Mouse (Mus musculus) forebrain, embryonic 15.5 days (tissue): ENCODE results near the gene Plk5. TPM values are rescaled to one million over a fixed set of nuclear protein-coding genes. Genes with fewer than 3 reads are reported as not detected.

Source experiments
- ATAC-seq: fragments of 200-750 bp; cut with Nextera tagmentation; replicated peaks from 2 replicates; pipeline ENCODE4 v1.8.0; 2017; ENCODE audit warnings: mild to moderate bottlenecking, moderate TSS enrichment, moderate library complexity
- H3K27ac ChIP-seq: fragments of 300-500 bp; sonication (generic); replicated peaks from 2 replicates; pipeline ENCODE4 v1.5.1; 2015; ENCODE audit warnings: mild to moderate bottlenecking, inconsistent platforms
- H3K27me3 ChIP-seq: fragments of 300-500 bp; sonication (generic); 2 replicates; pipeline ENCODE4 v1.6.1; 2015; ENCODE audit warnings: inconsistent platforms
- H3K36me3 ChIP-seq: fragments of 300-500 bp; sonication (generic); 2 replicates; pipeline ENCODE4 v1.6.1; 2015; ENCODE audit warnings: mild to moderate bottlenecking, inconsistent platforms
- H3K4me1 ChIP-seq: fragments of 300-500 bp; sonication (generic); 2 replicates; pipeline ENCODE4 v1.6.1; 2015; ENCODE audit warnings: inconsistent platforms
- H3K4me2 ChIP-seq: fragments of 300-500 bp; sonication (generic); replicated peaks from 2 replicates; pipeline ENCODE4 v1.6.1; 2015; ENCODE audit warnings: mild to moderate bottlenecking, inconsistent platforms
- H3K4me3 ChIP-seq: fragments of 300-500 bp; sonication (generic); 2 replicates; pipeline ENCODE4 v1.5.1; 2015; ENCODE audit warnings: mild to moderate bottlenecking, inconsistent platforms
- H3K9ac ChIP-seq: fragments of 300-500 bp; sonication (generic); replicated peaks from 2 replicates; pipeline ENCODE4 v1.6.1; 2015; ENCODE audit warnings: mild to moderate bottlenecking, inconsistent platforms
- H3K9me3 ChIP-seq: fragments of 300-500 bp; sonication (generic); 2 replicates; pipeline ENCODE4 v1.6.1; 2016; ENCODE audit warnings: inconsistent platforms
- WGBS: fragments of 180-500 bp; shearing (Covaris S2); methylation state at CpG from one replicate; pipeline ENCODE4 v1.1.7; 2015; ENCODE audit warnings: mixed read lengths; 5-methylcytosine and 5-hydroxymethylcytosine counted together
- polyA plus RNA-seq: library from polyadenylated mRNA; unstranded; fragments of >200 nt; fragmentation: Nextera tagmentation; extraction: Ambion mirVana; gene quantifications from 2 replicates; pipeline ENCODE4 v1.2.1, GENCODE M21; 2015

The Plk5 gene
- 2.2 and 2.7 TPM in 2 replicates for polyA plus RNA-seq

DNA sequence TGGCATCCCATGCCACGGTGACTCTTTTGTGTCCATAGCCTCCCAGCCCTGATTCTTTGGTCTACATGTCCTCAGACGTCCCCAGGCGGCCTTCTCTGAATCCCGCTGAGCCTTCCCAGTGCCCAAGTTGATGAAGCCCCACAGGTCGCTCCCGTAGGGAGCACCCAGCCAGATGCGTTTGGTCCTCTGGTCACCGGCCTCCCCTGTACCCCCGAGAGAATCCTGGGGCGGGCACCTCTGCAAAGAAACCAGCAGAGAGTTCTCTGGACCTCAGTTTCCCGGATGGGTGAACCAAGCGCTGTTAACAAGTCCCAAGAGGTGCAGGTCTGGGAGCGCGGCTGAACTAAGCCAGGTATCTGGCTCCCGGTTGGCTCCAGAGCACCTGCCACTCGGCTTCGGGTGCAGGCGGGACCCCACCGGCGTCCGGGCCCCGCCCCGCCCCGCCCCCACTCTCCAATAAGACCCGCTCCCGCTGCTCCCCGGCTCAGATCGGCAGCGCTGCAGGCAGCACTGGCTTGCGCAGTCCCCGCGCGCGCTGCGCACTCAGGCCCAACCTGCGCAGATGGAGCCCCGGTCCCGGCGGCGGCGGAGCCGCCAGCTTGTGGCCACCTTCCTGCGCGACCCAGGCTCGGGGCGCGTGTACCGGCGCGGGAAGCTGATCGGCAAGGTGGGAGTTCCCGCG, at the start of gene Plk5:
Gene Plk5 (plus strand): TSS at position 459 of the 682 bp plus-strand sequence.
- peaks cover 23% of the 10 kb centered on the region for H3K4me1 ChIP-seq
- ATAC-seq: 0 out of 2 replicates have a peak, but pooled peaks have one; percentile 19
- H3K4me3 ChIP-seq: peak within 1 kb of the TSS; percentile 36
- H3K27me3 ChIP-seq: peaks cover 62% of the 10 kb centered on the region
- under 1% methylated on average over 53 of the region's 53 CpGs for WGBS
- peak within 1 kb of the TSS; percentile 59 for H3K4me2 ChIP-seq
- no peaks in the 10 kb centered on the region for H3K36me3 ChIP-seq
- no peak within 1 kb of the TSS; the same call in 1 of the 2 replicates for H3K9ac ChIP-seq
- no peak within 1 kb of the TSS for H3K27ac ChIP-seq
- no peaks in the 10 kb centered on the region for H3K9me3 ChIP-seq

DNA sequence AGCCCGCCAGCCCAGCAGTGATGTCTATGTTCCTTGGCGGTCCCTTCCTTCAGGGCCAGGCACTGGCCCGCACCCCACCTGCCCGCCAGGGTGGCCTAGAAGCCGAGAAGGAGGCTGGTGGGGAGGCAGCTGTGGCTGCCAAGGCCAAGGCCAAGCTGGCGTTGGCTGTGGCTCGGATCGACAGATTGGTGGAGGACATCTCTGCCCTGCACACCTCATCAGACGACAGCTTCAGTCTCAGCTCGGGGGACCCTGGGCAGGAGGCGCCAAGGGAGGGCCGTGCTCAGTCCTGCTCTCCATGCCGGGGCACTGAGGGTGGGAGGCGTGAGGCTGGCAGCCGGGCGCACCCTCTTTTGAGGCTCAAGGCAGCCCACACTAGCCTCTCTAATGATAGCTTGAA, 44.7 kb upstream of the Plk5 start:
- H3K27ac ChIP-seq: no peak overlapping the region
- H3K4me2 ChIP-seq: no peak overlapping the region
- H3K9me3 ChIP-seq: no peaks in the 10 kb centered on the region
- no peak overlapping the region for H3K4me3 ChIP-seq
- ATAC-seq: no peak
- H3K36me3 ChIP-seq: peaks cover 98% of the 10 kb centered on the region
- H3K9ac ChIP-seq: no peak overlapping the region
- WGBS: 93% methylated on average over 16 of the region's 16 CpGs
- no peaks in the 10 kb centered on the region for H3K27me3 ChIP-seq
- peaks cover 26% of the 10 kb centered on the region for H3K4me1 ChIP-seq

DNA sequence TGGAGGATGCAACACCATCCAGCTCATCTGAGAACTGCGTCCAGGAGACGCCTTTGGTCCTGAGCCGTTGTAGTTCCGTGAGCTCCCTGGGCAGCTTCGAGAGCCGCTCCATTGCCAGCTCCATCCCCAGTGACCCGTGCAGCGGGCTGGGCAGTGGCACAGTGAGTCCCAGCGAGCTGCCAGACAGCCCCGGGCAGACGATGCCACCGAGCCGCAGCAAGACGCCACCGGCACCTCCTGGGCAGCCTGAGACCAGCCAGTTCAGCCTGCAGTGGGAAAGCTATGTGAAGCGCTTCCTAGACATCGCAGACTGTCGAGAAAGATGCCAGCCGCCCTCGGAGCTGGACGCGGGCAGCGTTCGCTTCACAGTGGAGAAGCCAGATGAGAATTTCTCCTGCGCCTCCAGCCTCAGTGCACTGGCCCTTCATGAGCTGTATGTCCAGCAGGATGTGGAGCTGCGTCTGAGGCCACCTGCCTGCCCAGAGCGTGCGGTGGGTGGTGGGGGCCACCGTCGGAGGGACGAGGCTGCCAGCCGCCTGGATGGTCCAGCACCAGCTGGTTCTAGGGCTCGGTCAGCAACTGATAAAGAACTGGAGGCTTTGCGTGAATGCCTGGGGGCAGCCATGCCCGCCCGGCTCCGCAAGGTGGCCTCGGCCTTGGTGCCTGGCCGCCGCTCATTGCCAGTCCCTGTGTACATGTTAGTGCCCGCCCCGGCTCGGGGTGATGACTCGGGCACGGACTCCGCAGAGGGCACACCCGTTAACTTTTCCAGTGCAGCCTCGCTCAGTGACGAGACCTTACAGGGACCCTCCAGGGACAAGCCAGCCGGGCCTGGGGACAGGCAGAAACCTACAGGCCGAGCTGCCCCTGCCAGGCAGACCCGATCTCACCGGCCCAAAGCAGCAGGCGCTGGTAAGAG, 43.4 kb upstream of the Plk5 start:
- ATAC-seq: no peak
- no peak overlapping the region for H3K4me3 ChIP-seq

DNA sequence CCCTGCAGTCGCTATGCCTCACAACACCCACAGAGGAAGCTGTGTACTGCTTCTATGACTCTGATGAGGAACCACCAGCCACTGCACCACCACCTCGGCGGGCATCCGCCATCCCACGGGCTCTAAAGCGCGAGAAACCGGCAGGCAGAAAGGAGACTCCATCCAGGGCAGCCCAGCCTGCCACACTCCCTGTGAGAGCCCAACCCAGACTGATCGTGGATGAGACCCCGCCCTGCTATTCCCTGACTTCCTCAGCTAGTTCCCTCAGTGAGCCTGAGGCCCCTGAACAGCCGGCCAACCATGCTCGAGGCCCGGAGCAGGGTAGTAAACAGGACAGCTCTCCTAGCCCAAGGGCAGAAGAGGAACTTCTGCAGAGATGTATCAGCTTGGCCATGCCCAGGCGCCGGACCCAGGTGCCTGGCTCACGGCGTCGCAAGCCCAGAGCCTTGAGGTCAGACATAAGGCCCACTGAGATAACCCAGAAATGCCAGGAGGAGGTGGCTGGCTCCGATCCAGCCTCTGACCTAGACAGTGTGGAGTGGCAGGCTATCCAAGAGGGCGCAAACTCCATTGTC, 42.5 kb upstream of the Plk5 start:
- no peak overlapping the region for H3K9ac ChIP-seq
- no peak overlapping the region for H3K4me3 ChIP-seq
- peaks cover 43% of the 10 kb centered on the region for H3K4me1 ChIP-seq
- no peak overlapping the region for H3K27ac ChIP-seq
- no peaks in the 10 kb centered on the region for H3K9me3 ChIP-seq
- no peak overlapping the region for H3K4me2 ChIP-seq
- peaks cover 97% of the 10 kb centered on the region for H3K36me3 ChIP-seq
- 71% methylated on average over 20 of the region's 20 CpGs for WGBS
- no peaks in the 10 kb centered on the region for H3K27me3 ChIP-seq
- ATAC-seq: no peak

More for the DNA sequence above, 43.4 kb upstream of the Plk5 start:
- Histone ChIP-seq H3K9me3 (no peaks in the 10 kb centered on the region), H3K4me2 (no peak overlapping the region), H3K27ac (no peak overlapping the region), H3K4me1 (peaks cover 38% of the 10 kb centered on the region), H3K36me3 (peaks cover 98% of the 10 kb centered on the region), H3K9ac (no peak overlapping the region), H3K27me3 (no peaks in the 10 kb centered on the region)
- WGBS: 72% methylated on average over 54 of the region's 54 CpGs

DNA sequence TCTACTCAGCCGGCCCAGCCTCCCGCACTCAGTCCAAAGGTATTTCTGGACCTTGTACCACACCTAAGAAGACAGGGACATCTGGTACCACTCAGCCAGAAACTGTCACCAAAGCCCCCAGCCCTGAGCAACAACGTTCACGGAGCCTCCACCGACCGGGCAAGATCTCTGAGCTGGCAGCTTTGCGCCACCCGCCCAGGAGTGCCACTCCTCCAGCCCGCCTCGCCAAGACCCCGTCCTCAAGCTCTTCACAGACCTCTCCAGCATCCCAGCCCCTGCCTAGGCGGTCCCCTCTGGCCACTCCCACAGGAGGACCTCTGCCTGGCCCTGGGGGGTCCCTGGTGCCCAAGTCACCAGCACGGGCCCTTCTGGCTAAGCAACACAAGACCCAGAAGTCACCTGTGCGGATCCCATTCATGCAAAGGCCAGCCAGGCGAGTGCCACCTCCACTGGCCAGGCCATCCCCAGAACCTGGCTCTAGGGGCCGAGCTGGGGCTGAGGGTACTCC, 41.7 kb upstream of the Plk5 start:
- H3K36me3 ChIP-seq: peaks cover 89% of the 10 kb centered on the region
- H3K9me3 ChIP-seq: no peaks in the 10 kb centered on the region
- H3K27ac ChIP-seq: no peak overlapping the region
- 61% methylated on average over 16 of the region's 16 CpGs for WGBS
- no peak overlapping the region for H3K4me2 ChIP-seq
- H3K27me3 ChIP-seq: no peaks in the 10 kb centered on the region
- ATAC-seq: no peak
- no peak overlapping the region for H3K4me3 ChIP-seq
- peaks cover 51% of the 10 kb centered on the region for H3K4me1 ChIP-seq
- H3K9ac ChIP-seq: no peak overlapping the region

DNA sequence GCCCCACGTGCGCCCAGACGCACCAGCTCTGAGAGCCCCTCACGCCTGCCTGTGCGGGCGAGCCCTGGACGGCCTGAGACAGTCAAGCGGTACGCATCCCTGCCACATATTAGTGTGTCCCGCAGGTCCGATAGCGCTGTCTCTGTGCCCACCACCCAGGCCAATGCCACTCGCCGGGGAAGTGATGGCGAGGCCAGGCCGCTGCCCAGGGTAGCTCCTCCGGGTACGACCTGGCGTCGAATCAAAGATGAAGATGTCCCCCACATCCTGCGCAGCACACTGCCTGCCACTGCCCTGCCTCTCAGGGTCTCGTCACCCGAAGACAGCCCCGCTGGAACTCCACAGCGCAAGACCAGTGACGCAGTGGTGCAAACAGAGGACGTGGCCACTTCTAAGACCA, 40.9 kb upstream of the Plk5 start:
- no peak for ATAC-seq
- no peak overlapping the region for H3K9ac ChIP-seq
- no peak overlapping the region for H3K4me3 ChIP-seq
- peaks cover 83% of the 10 kb centered on the region for H3K36me3 ChIP-seq
- H3K4me1 ChIP-seq: peaks cover 57% of the 10 kb centered on the region
- no peak overlapping the region for H3K27ac ChIP-seq
- no peaks in the 10 kb centered on the region for H3K9me3 ChIP-seq
- H3K27me3 ChIP-seq: no peaks in the 10 kb centered on the region
- 62% methylated on average over 27 of the region's 27 CpGs for WGBS
- H3K4me2 ChIP-seq: no peak overlapping the region

DNA sequence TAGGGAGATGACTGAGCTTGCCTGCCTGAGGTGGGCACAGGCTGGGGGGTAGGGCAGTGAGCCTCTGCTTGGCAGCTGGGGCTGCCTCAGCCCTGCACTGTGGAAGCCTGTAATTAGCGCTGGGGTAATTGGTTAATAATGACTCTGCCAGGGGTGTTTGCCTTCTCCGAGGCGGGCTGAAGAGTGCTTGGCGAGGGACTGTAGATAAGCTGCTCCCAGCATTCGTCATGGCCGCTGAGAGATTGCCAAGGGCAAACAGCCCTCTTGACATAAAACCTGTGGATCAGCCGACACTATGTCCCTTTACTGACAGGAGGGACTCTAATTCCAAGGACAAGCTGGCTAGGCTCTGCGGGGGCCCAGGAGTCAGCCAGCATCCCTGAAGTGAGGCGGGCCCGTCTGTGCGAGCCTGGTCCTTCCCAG, 39.9 kb upstream of the Plk5 start:
- peak overlapping the region; percentile 4; the same call in 1 of the 2 replicates for H3K27ac ChIP-seq
- ATAC-seq: peak; percentile 17; the same call in 1 of the 2 replicates

DNA sequence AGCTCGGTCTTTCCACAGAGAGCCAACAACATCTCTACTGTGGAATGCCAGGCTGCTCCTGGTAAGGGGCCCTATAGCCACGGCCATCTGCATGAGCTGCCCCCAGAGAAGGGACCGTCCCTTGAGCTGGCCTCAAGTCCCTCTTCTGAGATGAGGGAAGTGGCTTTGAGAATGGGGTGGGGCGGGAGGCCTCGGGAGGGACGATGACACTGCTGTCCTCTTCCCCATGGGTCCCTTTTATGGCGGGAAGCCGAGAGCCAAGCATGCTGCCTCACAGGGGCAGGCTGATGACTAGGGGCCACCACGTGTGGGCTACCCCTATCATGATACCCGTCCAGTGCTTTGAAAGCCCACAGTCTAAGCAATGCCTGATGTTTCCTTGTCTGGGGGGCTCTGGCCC, 39.2 kb upstream of the Plk5 start:
- Histone ChIP-seq H3K9me3 (no peaks in the 10 kb centered on the region), H3K36me3 (peaks cover 66% of the 10 kb centered on the region), H3K4me2 (no peak overlapping the region), H3K27me3 (no peaks in the 10 kb centered on the region), H3K4me1 (peaks cover 61% of the 10 kb centered on the region), H3K9ac (no peak overlapping the region; the same call in 1 of the 2 replicates), H3K4me3 (no peak overlapping the region), H3K27ac (peak overlapping the region; percentile 4; the same call in 1 of the 2 replicates)
- 57% methylated on average over 10 of the region's 10 CpGs for WGBS
- no peak for ATAC-seq

More for the DNA sequence above, 39.9 kb upstream of the Plk5 start:
- Histone ChIP-seq H3K4me1 (peaks cover 61% of the 10 kb centered on the region), H3K9me3 (no peaks in the 10 kb centered on the region), H3K4me3 (no peak overlapping the region), H3K27me3 (no peaks in the 10 kb centered on the region), H3K9ac (no peak overlapping the region), H3K4me2 (no peak overlapping the region), H3K36me3 (peaks cover 73% of the 10 kb centered on the region)
- 27% methylated on average over 11 of the region's 11 CpGs for WGBS

DNA sequence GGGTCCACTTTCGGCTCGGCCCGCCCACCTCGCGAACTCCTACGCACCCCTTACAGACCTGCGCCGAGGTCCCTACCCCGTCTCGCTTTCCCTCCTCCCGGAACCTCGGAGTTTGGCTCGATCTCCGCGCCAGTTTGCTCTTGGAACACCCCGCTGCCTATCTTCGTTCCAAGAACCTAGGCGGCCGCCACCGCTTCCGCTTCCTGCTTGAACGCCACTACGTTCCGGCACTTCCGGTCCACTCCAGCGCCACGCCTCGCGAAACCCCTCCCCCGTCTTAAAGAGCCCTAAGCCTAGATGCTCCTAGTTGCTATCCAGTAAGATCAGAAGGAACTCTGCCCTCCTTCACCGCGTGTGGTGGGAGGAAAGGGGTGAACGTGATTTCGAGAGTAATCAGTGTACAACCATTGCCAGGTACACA, 35.9 kb upstream of the Plk5 start, which contains the start of gene 2310011J03Rik:
Gene 2310011J03Rik (minus strand): TSS at position 198 of the 421 bp plus-strand sequence.
- Histone ChIP-seq H3K27ac (peak within 1 kb of the TSS; percentile 73), H3K36me3 (peaks cover 33% of the 10 kb centered on the region), H3K4me1 (peaks cover 63% of the 10 kb centered on the region), H3K4me2 (peak within 1 kb of the TSS; percentile 90), H3K27me3 (no peaks in the 10 kb centered on the region), H3K9ac (peak within 1 kb of the TSS; percentile 67), H3K4me3 (peak within 1 kb of the TSS; percentile 89), H3K9me3 (no peaks in the 10 kb centered on the region)
- ATAC-seq: peak; percentile 69
- WGBS: under 1% methylated on average over 34 of the region's 34 CpGs

DNA sequence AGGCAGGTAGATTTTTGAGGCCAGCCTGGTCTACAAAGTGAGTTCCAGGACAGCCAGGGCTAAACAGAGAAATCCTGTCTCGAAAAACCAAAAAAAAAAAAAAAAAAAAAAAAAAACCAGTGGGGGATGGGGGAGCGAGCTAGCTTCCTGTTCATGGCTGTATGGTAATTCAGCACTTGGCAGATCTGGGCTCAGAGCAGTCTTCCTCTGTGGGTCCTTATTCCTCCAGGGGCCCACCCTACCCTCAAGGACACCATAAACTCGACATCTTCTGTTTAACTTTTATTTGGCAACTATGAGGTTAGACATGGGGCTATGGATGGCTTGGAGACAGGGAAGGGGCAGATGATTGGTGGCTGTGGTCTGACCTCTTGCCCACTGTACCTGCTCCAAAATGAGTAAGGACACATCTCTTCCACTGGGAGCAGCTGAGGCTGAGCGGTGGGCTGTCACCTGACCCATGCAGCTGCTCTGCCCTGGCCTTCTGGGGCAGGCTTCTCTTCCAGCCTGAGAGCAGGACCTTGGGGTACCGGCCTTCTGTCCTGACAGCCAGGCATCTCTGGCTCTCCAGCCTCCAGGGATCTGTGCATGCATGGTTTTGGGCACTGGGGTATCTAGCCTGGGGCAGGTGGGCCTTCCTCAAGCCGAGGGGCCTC, 35.1 kb upstream of the Plk5 start:
- 87% methylated on average over 6 of the region's 6 CpGs for WGBS

More for the DNA sequence above, 35.1 kb upstream of the Plk5 start:
- ATAC-seq: no peak
- Histone ChIP-seq H3K36me3 (peaks cover 25% of the 10 kb centered on the region), H3K27ac (no peak overlapping the region), H3K4me2 (no peak overlapping the region), H3K4me1 (peaks cover 55% of the 10 kb centered on the region), H3K9me3 (no peaks in the 10 kb centered on the region), H3K9ac (no peak overlapping the region), H3K27me3 (no peaks in the 10 kb centered on the region), H3K4me3 (no peak overlapping the region)
